Mouse (Mus musculus) MN1 (cell line): Measurements from ENCODE around the gene Galnt15.
A peak's percentile ranks its signal among the peaks of the same experiment; 100 is the strongest.
"Not testable (repeated sequence)": the region's sequence is repeated elsewhere in the genome, so short reads cannot be mapped to it uniquely, and the experiment has no call there.

Experiments used
- DNase-seq: peaks from one replicate; pipeline ENCODE4 v3.0.0-alpha.2; 2016; ENCODE audit warnings: low spot score

Gene Galnt15

DNA sequence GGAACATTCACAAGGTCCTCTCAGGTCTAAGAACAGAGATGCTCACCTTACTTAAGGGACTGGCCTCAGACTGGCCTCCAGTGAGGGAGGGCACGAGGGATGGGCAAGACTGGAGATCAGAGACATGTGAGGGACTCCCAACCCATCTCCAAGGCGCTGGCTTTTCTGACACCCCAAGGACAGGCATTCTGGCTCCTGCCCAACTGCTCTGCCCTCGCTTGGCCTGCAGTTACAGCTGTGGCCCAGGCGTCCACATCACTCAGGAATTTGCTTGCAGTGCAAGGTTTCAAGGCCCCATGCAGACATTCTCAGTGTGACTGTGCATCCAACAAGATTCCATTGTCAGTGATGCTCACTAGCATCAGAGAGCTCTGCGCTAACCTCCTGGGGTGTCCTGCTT is 7.7 kb downstream of the Galnt15 start:
- DNase-seq = no peak

DNA sequence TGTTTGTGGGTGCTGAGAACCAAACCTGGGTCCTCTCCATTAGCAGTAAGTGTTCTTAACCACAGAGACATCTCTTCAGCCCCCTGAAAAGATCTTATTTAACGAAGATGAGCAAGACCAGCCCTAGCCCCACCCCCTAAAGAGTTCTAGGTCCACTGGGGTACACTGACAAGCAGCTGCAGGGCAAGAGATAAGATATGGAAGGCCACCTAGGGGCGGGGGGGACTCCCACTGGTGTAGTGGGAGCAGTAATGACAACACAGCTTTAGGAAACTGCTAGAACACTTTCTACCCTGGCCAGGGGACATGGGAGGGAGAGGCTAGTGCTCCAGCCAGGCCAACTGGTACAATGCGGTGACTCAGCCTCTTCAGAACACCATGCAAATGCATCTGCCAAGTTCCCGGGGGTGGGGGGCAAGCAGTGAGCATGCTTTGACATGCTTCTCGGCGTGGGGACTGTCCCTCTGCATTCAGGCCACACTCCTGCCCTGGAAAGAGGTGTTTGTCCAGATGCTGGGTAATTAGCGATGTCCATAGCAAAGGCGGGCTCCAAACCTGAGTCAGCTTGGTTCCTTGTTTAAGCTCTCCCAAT is 9.0 kb downstream of the Galnt15 start:
- no peak for DNase-seq

DNA sequence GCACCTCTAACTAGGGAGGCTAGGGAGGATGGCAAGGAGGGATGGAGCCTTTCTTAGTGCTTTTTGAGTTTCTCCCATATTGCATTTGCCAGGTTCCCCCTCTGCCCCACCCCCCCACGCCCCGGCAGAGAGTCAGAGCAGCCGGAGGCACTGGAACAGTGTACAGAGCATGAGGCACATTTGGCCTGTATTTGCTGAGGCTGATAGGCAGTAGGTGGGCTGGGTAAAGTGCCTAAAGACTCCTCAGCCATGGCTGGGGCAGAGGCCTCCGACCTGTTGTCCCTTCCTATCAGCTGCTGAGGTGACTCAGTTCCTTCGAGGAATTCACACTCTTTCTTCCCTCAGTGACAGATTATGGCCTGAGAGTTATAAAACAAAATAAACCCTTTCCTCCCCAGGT is 13.3 kb downstream of the Galnt15 start:
- DNase-seq = no peak

DNA sequence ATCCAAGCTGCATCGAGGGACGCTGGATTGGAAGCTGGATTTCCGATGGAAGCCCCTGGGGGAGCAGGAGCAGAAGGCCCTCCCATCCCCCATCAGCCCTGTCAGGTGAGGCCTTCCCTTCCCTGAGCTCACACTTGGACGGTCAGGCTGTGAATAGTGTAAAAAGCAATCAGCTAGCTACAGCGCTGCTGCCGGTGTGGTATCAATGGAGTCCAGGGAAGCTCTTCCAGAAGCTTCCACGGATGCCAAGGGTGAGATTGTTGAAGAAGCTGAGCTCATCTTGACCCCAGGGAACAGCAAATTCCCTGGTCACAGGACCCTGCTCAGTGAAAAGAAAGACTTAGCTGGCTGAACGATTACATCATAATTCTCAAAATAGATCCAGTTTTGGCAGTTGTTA is 17.6 kb downstream of the Galnt15 start:
- DNase-seq = no peak

DNA sequence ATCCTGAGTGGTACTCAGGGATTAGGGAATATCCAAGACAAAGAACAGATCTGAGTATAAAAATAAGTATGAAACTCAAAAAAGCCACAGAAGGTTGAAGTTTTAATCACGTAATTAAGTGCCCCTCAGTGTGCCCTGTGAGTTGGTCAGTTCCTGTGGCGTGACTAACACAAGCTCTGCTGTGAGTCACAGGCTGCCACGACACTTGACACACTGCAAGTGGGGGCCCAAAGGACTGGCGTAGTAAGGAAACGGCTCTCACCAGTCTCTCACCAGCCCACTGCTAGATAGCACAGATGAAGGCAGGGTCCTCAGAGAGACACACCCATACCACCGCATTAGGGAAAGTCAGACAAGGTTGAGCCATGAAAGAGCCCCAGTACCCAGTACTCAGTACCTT is 21.4 kb downstream of the Galnt15 start:
- DNase-seq = peak; percentile 21

DNA sequence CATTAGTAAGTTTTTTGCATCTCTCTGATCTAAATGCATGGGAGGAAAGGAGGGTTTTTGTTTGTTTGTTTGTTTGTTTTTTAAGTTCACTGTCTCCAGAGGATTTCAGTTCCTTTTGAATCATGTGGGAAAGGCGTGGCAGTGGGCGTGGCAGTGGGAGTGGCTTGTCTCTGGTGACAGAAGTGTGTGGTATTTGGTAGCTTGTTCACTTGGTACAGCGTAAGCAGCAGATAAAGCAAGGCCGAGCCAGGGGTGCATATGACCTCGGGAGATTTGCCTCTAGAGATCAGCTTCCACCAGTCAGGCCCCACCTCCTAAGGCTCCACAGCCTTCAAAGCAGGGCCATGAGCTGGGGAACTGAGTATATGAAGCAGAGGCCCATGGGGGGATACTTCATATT is 25.1 kb downstream of the Galnt15 start:
- no peak for DNase-seq

DNA sequence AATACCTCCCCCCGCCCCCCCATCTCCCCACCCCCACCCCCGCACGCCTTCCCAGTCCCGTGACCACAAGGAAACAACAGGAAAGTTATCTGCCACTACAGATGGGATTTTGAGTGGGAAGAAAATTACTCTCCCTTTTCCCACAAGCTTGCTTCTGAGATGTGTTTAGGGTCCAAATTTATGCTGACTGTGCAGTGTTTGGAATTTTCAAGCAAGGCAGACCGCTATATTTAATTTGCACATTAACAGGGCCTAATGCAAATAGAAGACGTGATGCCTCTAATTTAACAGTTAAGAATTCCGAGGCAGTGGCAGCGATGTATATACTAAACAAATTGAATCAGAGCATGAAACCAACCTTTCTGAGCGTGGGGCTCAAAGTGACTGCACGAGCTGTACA is 26.0 kb downstream of the Galnt15 start:
- DNase-seq = no peak

DNA sequence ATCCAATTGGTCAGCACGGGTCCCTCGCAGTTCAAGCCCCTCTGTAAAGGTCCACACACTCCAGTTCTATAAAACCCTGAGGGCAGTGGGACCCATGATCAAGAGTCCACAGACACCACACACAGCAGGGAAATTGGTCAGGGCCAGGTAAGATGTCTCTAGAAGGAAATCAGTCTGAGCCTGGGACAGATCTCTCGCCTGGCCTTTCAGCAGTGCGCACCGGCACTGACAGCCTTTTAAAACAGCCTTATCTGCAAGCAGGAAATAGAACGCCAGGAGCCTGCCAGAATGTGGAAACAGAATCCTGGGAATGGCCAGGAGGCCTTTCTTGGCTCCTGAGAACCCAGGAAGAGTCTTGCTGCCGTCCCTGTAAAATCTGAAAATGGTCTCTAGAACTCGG is 27.0 kb downstream of the Galnt15 start:
- no peak for DNase-seq

DNA sequence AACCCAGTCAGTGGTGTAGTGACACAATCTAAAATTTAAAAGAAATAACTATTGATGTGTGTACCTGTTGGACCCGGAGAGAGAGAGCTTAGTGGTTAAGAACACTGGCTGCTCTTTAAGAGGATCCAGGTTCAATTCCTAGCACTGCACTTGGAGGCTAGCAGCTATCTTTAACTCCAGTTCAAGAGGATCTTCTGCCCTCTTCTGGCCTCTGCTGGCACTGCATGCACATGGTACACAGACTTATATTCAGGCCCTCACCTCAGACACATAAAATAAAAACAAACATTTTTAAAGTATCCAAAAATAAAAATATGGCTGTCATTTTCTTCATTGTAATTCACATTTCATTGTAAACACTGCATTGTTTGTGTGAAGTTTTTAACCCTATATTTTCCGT is 27.9 kb downstream of the Galnt15 start:
- no peak for DNase-seq

DNA sequence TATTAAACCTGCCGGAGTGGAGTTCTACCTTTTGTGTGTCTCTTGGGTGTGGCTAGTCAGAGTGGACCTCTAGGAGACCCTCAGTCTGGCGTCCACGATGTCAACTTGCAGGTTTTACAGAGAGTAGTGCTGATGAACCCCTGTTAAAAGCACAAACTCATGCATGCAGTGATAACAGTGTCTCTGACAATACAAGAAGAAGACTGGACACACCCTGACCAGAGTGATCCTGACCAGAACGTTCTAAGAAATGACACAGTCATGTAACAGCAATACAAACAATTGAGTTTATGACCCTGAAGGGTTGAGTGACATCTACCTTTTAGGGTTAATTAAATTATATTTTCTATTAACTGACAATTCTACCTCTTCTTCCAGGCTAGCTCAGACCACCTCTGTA is 28.9 kb downstream of the Galnt15 start:
- DNase-seq = no peak

DNA sequence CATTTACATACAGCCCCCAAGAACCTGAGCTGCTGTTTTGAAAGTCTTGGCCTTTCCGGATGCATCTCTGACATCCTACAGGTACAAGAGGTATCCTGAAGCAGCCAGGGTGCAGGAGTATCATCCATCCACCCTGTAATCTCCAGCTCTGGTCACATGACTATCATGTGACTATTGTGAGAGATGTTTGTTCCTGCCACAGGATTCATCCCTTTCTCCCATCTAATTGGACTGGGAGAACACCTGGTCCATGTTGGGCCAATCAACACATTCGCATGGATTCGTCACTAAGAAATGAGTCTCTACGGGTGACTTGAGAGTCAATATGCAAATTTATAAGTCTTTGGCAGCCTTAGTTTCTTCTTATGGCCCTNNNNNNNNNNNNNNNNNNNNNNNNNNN is 32.6 kb downstream of the Galnt15 start:
- no peak for DNase-seq

DNA sequence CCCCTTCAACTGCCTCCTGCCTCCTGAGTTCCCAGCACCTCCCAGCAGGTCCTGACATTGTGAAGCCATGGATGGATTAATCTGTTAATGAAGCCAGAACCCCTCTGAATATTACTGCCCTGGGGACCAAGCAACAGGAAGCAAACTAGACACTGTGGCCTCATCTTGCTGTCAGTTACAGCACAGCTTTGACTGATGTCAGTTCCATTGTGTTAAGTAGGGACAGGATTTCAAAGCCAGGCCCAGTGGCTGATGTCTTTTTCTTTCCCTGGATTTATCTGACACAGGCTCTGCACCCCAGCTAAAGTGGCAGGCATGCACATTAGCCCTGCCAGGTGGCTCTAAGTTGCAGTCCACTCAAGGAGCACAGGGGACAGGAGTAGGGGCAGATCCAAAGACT is 44.0 kb downstream of the Galnt15 start:
- DNase-seq = no peak

DNA sequence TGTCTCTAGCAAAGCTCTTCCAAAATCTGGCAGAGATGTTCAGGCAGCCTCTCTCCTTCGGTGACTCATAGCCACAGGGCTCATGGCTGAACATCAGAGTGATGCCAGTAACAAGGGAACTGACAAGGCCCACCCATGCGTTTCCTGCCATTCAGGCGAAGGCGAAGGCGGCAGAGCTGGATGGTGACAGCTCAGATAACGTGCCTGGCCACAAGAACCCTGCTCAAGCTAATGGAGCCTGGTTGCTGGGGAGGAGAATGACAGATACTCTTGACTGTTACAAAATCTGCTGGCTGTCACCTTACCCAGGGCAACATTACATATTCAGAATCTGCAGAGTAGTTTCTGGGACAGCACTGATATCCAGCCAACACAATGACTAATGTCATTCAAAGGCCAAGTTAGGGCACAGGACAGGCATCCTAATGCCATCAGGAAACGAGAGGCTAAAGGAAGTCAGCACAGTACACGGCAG is 44.5 kb downstream of the Galnt15 start:
- peak; percentile 75 for DNase-seq

DNA sequence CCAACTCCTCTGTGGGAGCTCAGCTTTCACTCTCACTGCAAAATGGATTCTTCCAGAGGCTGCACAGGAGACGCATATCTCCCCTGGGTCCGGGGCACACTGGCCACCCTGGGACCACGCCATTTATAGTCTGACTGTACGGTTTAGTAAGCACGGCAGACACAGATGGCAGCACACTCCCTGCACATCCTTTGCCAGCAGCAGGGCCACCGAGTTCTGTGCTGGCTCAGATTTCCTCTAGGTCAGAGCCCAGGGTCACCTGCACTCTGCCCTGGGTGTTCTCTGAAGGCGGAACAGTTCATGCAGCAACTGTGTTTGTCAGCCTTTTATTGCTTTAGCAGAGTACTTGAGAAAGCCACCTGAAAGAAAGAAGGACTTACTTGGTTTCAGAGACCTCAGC is 45.1 kb downstream of the Galnt15 start:
- no peak for DNase-seq

DNA sequence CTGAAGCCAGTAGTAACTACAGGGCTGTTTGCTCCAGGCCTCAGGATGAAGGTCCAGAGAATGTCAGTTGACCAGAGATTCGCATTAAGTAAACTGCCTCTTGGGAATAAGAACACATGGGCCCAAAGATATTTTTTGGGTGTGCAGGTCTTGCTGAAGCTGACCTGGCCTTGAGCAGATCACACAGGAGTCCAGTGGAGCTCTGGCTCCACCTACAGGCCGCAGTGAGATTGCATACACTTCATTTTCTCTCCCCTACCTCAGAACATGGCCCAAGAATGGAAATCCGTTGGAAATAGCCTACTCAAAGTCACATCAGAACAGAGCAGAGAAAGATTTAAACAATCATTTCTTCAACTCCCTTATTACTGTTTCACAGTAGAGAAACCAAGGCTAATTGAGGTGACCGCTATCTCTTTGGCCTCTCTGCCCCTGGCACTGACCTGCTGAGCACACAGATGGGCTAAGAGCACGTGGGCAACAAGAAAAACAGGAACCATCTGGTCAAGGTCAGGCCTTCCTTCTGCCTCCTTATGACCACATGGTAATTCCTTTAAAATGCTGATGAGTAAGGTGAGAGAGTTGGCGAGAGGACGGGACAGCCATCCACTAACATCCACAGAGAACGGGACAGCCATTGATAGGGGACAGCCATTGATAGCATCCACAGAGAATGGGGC is 48.2 kb downstream of the Galnt15 start:
- peak; percentile 82 for DNase-seq

DNA sequence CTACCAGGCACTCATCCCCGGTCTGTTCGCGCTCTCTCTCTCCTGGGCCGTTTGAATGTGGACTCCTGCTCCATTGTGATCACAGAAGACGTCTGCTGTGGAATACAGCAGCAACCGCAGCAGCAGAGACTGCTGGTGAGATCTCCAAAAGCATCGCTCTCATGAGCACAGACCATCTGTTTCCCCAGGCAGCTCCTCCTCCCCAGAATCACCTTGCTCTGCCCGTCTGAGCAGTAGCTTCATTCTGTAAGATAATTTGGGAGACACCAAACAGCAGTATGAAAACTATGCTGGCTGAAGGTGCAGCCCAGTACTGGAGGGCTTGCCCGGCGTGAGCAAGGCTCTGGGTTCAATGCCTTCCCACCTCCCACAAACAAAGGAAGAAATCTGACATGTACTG is 52.2 kb downstream of the Galnt15 start:
- no peak for DNase-seq

DNA sequence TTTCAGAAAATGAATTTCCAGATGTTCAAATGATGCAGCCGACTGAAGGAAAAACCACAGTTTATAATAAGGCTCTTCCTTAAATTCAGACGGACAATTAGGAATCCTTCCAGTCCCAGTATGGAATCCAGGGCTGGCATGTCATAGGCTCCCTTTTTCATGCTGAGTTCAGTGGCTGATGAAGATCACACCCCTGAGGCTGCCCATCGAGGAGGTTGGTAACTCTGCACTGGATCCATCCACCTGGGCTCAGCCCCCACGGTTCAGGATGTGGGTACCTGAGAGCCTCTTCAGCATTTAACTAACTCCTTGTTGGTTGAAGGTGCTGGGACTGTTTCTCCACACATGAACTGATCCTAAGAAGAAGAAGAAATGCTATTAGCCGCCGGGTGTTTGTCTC is 54.1 kb downstream of the Galnt15 start:
- no peak for DNase-seq

DNA sequence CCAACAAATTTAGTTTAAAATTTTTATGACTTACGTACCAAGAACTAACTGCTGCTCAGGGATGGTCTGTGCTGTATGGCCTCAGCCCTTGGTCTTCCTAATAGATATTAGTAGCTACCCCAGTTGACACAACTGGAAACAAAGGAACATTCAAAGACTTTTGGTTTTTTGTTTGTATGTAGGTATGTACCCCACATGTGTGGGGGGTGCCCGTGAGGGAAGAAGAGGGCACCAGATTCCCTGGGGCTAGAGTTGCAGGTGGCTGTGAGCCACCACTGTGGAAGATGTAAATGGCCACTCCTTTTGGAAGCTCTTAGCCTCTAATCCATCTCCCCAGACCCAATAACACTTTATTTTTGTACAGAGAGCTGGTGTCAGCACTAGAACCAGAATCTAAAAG is 54.7 kb downstream of the Galnt15 start:
- no peak for DNase-seq

DNA sequence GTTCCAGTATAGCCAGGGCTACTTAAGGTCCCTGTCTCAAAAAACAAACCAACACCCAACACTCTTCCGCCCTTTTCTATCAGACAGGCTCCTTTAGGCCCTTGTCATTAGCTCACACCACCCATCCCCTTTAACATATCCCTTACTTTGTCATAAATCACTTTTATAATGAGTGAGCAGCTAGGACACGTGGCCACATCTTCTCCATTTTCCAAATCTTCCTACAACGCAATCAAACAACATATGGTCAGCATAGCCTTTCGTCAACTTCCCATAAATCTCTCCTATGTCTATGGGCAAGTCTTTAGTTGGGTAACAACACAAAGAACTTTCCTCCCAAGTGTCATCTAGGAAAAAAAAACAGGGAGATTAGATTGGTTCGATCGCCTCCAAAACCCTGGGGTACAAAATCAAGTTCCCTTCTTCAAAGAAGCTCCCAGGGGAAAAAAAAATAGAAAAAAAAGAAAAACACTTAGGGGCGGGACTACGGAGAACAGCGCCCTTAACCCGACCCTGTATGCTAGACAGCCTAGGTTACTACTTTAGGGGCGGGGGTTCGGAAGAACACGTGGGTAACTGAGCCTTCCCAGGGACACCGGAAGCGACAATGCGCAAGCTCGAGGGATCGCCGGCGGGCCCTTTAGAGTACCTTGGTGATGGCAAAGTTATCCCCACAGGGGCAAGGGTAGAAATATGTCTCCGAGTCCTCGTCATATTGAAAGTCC is 56.1 kb downstream of the Galnt15 start, which contains the start of gene Oxnad1:
Gene Oxnad1 (plus strand): TSS at position 614 of the 725 bp plus-strand sequence.
- peak; percentile 95 for DNase-seq

DNA sequence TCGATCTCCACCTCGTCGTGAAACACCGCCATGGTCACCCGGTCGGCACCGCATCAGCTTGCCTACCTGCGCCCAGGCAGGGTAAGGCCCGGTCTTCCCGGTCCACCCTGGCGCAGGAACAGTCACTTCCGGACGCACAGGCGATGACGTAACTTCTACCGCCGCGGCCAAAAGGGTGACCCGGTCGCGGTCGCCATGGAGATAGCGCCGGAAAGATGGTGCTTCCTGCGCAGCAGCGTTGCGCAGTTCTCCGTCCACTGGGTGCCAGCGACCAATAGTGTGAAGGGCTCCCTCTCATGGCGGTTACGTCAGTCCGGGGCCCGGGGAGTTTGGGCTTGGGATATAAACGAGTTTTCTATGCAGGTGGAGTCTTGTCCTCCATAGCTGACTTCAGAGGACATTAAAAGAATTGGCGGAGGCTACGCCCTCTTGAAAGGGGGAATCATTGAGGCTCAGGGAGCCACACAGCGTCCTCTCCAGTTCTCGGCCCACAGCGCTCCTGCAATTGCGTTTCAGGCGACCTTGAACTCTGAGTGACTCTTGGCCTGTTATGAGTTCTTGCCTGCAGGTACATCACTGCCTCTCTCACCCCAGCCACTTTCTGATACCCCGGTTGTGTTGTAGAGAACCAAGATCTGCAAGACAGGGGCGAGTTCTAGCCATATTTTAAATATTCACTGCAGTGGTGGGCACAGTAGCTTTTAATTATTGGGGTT is 56.9 kb downstream of the Galnt15 start, which contains the start of gene Dph3:
Gene Dph3 (minus strand): TSS at position 244 of the 716 bp plus-strand sequence.
- DNase-seq = peak; percentile 98

DNA sequence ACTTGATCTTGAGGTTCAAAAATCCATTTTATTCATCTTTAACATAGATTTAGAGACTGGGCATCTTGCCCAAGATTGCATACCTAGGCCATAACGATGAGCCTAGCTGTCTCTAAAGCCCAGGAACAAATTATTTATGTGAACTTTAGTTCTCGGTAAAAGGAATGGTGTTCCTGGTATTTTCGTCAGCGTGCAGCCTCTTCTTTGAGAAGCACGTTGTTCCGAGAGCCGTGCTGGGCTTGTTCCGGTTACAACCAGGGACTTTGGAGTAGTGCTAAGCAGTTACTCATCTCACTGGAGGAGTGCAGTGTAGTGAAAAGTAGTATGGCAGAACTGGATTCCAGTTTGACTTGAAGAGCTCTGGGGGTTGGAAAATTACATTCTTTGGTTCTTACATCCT is 57.4 kb downstream of the Galnt15 start:
- peak; percentile 36 for DNase-seq

DNA sequence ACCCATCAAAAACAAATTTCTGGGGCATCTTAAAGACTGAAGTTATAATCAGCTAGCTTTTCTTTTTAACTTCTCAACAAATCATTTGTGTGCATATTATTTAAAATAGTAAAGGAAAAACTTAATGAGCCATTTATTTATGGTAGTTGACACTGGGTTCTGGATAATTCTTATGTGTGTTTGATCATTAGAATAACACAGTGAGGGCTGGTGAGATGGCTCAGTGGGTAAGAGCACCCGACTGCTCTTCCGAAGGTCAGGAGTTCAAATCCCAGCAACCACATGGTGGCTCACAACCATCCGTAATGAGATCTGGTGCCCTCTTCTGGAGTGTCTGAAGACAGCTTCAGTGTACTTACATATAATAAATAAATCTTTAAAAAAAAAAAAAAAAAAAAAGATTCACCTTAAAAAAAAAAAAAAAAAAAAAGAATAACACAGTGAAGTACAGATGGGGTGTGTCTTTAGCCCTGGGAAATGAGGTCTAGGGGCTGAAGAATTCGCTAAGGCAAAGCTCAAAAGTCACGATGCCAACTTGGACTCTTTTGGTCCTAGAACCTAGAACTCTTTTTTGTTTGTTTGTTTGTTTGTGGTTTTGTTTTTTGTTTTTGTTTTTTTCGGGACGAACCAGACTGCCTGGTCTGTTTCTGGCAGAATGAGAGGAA is 58.9 kb downstream of the Galnt15 start:
- not testable (repeated sequence) for DNase-seq
